Mouse (Mus musculus): ENCODE data around the gene Dll3. TPM values are rescaled to one million over a fixed set of nuclear protein-coding genes. Genes with fewer than 3 reads are reported as not detected.
A peak's percentile ranks its signal among the peaks of the same experiment; 100 is the strongest.

Dll3 gene
- polyA plus RNA-seq, 1 experiment from 2014 or later: 0.95 TPM

GRCm38 (mm10) chr7:28290638-28291590 is 11.1 kb downstream of the Dll3 start, which contains the start of gene Selenov:
Gene Selenov (minus strand): TSS chr7:28291186.
- Histone ChIP-seq H3K27ac (ENCODE audit: low read depth, low read length) (no peak within 1 kb of the TSS), H3K4me2 (replicated peaks; ENCODE audit: low read depth) (peak within 1 kb of the TSS; percentile 60), H3K4me1 (replicated peaks; ENCODE audit: control insufficient read depth, insufficient read depth, low read length) (peaks cover 5% of the 10 kb centered on the region; the same call in 1 of the 2 replicates), H3K27me3 (replicated peaks; ENCODE audit: control insufficient read depth, insufficient read depth, low read length) (peaks cover 58% of the 10 kb centered on the region), H3K36me3 (ENCODE audit: control insufficient read depth, insufficient read depth) (no peaks in the 10 kb centered on the region), H3K4me3 (ENCODE audit: low read depth, low read length) (peak within 1 kb of the TSS; percentile 31), H3K9me3 (ENCODE audit: control insufficient read depth) (no peaks in the 10 kb centered on the region), H3K9ac (ENCODE audit: low read depth, low read length) (peak within 1 kb of the TSS; percentile 22; the same call in 1 of the 2 replicates)
- no peak; the same call in 1 of the 2 replicates for ATAC-seq
- peak; percentile 41; the same call in 1 of the 2 replicates for TF ChIP-seq CTCF (IDR thresholded peaks at IDR 0.05; ENCODE audit: low read depth)
- WGBS: under 1% methylated on average over 52 of the region's 52 CpGs

DNA sequence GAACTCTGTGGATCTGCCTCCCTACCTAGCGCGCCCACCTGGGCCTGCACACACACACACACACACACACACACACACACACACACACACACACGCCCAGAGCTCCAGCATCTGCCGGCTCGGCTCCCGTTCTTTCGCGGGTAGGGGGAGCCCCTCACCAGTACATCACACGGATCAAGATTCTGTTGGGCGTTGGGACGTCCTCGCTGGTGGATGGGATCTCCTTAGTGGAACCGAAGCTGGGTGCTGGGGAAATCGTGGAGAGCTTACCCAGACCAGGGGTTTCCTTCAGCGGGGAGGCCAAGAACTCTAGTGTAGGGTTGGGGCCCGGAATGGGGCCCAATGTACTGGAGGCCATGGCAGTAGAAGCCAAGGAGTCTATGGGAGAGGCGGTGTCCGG is 11.9 kb downstream of the Dll3 start:
- peak; percentile 24 for TF ChIP-seq CTCF (IDR thresholded peaks at IDR 0.05; ENCODE audit: low read depth)
- no peaks in the 10 kb centered on the region for H3K9me3 ChIP-seq (ENCODE audit: control insufficient read depth)
- 1% methylated on average over 18 of the region's 18 CpGs for WGBS
- peaks cover 5% of the 10 kb centered on the region; the same call in 1 of the 2 replicates for H3K4me1 ChIP-seq (replicated peaks; ENCODE audit: control insufficient read depth, insufficient read depth, low read length)
- no peak overlapping the region for H3K9ac ChIP-seq (ENCODE audit: low read depth, low read length)
- H3K27me3 ChIP-seq (replicated peaks; ENCODE audit: control insufficient read depth, insufficient read depth, low read length): peaks cover 57% of the 10 kb centered on the region
- H3K36me3 ChIP-seq (ENCODE audit: control insufficient read depth, insufficient read depth): no peaks in the 10 kb centered on the region
- no peak overlapping the region for H3K27ac ChIP-seq (ENCODE audit: low read depth, low read length)
- no peak for ATAC-seq
- peak overlapping the region; percentile 31 for H3K4me3 ChIP-seq (ENCODE audit: low read depth, low read length)
- H3K4me2 ChIP-seq (replicated peaks; ENCODE audit: low read depth): peak overlapping the region; percentile 60

GRCm38 (mm10) chr7:28280630-28281029 is 21.4 kb downstream of the Dll3 start:
- Histone ChIP-seq H3K9ac (ENCODE audit: low read depth, low read length) (no peak overlapping the region), H3K4me1 (replicated peaks; ENCODE audit: control insufficient read depth, insufficient read depth, low read length) (0 out of 2 replicates have a peak, but pooled peaks cover 5% of the 10 kb centered on the region), H3K4me2 (replicated peaks; ENCODE audit: low read depth) (no peak overlapping the region), H3K4me3 (ENCODE audit: low read depth, low read length) (no peak overlapping the region), H3K36me3 (ENCODE audit: control insufficient read depth, insufficient read depth) (no peaks in the 10 kb centered on the region), H3K9me3 (ENCODE audit: control insufficient read depth) (no peaks in the 10 kb centered on the region), H3K27ac (ENCODE audit: low read depth, low read length) (no peak overlapping the region), H3K27me3 (replicated peaks; ENCODE audit: control insufficient read depth, insufficient read depth, low read length) (no peaks in the 10 kb centered on the region)
- 78% methylated on average over 7 of the region's 7 CpGs for WGBS
- ATAC-seq: no peak
- no peak for TF ChIP-seq CTCF (IDR thresholded peaks at IDR 0.05; ENCODE audit: low read depth)

DNA sequence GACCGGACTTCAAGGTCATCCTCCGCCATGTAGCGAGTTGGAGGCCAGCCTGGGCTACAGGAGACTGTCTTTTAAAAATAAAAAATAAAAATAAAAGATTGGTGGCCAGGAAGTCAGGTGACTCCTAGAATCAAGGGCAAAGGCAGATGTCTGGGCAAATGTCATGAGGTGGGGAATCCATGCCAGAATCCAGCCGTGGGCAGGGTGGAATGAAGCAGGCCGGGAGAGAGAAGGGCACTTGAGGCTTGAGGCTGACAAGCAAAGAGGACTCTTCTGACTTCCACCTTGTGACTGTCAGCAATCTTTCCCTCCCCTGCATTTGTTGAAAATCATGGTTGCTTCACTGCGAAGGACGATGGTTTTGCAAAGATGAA is 23.8 kb downstream of the Dll3 start:
- Histone ChIP-seq H3K27me3 (replicated peaks; ENCODE audit: control insufficient read depth, insufficient read depth, low read length) (no peaks in the 10 kb centered on the region), H3K4me2 (replicated peaks; ENCODE audit: low read depth) (peak overlapping the region; percentile 90), H3K9ac (ENCODE audit: low read depth, low read length) (peak overlapping the region; percentile 81), H3K9me3 (ENCODE audit: control insufficient read depth) (no peaks in the 10 kb centered on the region), H3K4me3 (ENCODE audit: low read depth, low read length) (peak overlapping the region; percentile 68), H3K4me1 (replicated peaks; ENCODE audit: control insufficient read depth, insufficient read depth, low read length) (0 out of 2 replicates have a peak, but pooled peaks cover 5% of the 10 kb centered on the region), H3K27ac (ENCODE audit: low read depth, low read length) (peak overlapping the region; percentile 22; the same call in 1 of the 2 replicates), H3K36me3 (ENCODE audit: control insufficient read depth, insufficient read depth) (no peaks in the 10 kb centered on the region)
- WGBS: 83% methylated on average over 7 of the region's 7 CpGs
- TF ChIP-seq CTCF (IDR thresholded peaks at IDR 0.05; ENCODE audit: low read depth): no peak
- no peak for ATAC-seq

DNA sequence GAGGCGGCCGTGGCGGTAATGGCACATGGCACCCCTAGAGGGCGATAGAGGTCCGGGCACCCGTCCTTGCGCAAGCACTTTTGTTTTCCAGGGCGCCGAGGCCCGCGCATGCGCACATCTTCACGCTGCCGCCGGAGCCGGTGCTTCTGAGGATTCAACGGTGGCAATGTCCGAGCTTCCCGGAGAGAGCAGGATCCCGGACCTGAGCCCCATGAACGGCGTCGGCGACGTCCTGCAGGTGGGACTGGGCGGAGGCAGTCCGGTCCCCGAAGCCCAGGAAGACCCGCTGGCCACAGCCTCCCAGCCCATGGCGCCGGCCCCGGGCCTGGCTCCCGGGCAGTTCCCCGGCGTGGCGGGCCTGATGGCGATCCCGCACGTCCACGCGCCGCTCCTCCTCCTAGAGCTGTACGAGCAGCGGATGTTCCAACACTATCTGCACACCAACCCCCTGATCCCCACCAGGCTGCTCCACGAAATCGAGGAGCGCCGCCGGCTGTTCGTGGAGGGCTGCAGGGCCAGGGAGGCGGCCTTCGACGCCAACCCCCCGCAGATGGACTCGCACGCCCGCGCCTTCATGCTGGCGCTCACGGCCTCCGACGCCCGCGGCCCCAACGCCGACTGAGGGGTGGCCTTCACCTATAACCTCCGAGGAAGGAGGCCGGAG is 24.3 kb downstream of the Dll3 start, which contains the start of gene Eid2b:
Eid2b (plus strand) TSS at position 125 of the 664 bp plus-strand sequence.
- Histone ChIP-seq H3K27me3 (replicated peaks; ENCODE audit: control insufficient read depth, insufficient read depth, low read length) (no peaks in the 10 kb centered on the region), H3K4me3 (ENCODE audit: low read depth, low read length) (peak within 1 kb of the TSS; percentile 68), H3K4me1 (replicated peaks; ENCODE audit: control insufficient read depth, insufficient read depth, low read length) (0 out of 2 replicates have a peak, but pooled peaks cover 5% of the 10 kb centered on the region), H3K36me3 (ENCODE audit: control insufficient read depth, insufficient read depth) (peaks cover 4% of the 10 kb centered on the region; the same call in 1 of the 2 replicates), H3K9ac (ENCODE audit: low read depth, low read length) (peak within 1 kb of the TSS; percentile 81), H3K9me3 (ENCODE audit: control insufficient read depth) (no peaks in the 10 kb centered on the region), H3K27ac (ENCODE audit: low read depth, low read length) (peak within 1 kb of the TSS; percentile 22), H3K4me2 (replicated peaks; ENCODE audit: low read depth) (peak within 1 kb of the TSS; percentile 90)
- TF ChIP-seq CTCF (IDR thresholded peaks at IDR 0.05; ENCODE audit: low read depth): peak; percentile 94
- peak; percentile 69 for ATAC-seq
- WGBS: 3% methylated on average over 64 of the region's 68 CpGs

DNA sequence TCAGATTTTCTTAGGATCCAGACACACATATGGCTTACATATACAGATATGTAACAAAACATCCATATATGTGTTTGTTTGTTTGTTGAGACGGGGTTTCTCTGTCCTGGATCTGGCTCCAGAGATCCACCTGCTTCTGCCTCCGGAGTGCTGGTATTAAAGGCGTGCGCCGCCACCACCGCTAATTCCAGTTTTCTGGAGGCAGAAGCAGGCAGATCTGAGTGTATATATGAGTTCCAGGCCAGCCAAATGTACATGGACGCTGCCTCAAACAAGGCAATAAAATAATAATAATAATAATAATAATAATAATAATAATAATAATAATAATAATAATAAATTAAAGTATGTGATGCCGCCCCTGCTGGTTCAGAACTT is 24.8 kb downstream of the Dll3 start:
- WGBS: 55% methylated on average over 8 of the region's 8 CpGs
- peak overlapping the region; percentile 90 for H3K4me2 ChIP-seq (replicated peaks; ENCODE audit: low read depth)
- H3K27me3 ChIP-seq (replicated peaks; ENCODE audit: control insufficient read depth, insufficient read depth, low read length): no peaks in the 10 kb centered on the region
- ATAC-seq: no peak
- no peak overlapping the region for H3K9ac ChIP-seq (ENCODE audit: low read depth, low read length)
- TF ChIP-seq CTCF (IDR thresholded peaks at IDR 0.05; ENCODE audit: low read depth): no peak
- H3K36me3 ChIP-seq (ENCODE audit: control insufficient read depth, insufficient read depth): peaks cover 4% of the 10 kb centered on the region; the same call in 1 of the 2 replicates
- H3K4me1 ChIP-seq (replicated peaks; ENCODE audit: control insufficient read depth, insufficient read depth, low read length): 0 out of 2 replicates have a peak, but pooled peaks cover 5% of the 10 kb centered on the region
- no peaks in the 10 kb centered on the region for H3K9me3 ChIP-seq (ENCODE audit: control insufficient read depth)
- H3K4me3 ChIP-seq (ENCODE audit: low read depth, low read length): peak overlapping the region; percentile 68; the same call in 1 of the 2 replicates
- no peak overlapping the region for H3K27ac ChIP-seq (ENCODE audit: low read depth, low read length)
